Mouse (Mus musculus): ENCODE measurements around the gene Lmntd1. TPM values are rescaled to one million over a fixed set of nuclear protein-coding genes. Genes with fewer than 3 reads are reported as not detected.

Gene Lmntd1
- polyA plus RNA-seq, 1 experiment from 2014 or later, result not detected

DNA sequence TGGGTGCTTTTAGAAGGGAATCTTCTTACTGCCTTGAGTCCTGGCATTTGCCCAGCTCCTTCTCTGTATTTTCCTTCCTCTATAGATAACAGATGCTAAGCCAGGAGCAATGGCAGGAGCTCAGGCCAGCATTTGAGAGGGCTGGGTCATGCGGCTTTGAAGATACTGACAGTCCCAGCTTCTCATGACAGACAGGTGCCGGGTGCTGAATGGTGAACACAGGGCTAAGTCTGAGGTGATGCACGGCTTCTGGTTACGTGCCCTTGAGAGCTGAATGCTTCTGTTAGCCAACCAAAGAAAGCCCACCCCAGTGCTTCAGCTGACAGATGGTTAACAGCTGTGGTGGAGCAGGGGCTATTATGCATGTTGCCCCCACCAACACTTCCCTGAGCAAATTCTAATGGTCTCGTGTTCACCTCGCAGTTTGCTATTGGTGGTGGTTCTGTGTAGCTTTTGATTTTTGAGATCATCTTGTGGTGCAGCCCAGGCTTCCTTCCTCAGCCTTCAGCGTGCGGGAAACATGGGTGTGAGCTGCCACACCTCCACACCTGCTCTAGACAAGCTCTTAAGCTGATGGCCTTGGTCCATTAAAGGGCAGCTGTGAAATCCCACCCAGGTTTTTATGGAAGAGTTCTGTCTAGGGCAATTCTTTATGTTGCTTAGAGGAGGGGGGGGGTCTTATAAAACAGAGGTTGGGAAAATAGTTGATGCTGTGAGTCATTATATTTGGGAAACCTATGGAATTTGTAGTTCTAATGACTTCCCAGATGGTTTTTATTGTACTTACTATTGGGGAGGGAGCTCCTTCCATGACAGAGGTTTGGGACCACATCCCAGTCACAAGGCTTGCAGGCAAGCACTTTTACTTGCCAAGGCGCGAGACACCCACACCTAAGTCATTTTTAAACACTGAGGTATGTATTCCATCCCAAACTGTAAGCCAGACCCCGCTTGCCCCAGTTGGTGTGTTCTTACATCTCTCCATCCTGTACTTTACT lies 181.1 kb downstream of the Lmntd1 start:
- WGBS, result 77% methylated on average over 11 of the region's 11 CpGs
- H3K4me1 ChIP-seq (replicated peaks; ENCODE audit: control insufficient read depth, insufficient read depth, low read length), result 0 out of 2 replicates have a peak, but pooled peaks cover 3% of the 10 kb centered on the region
- no peaks in the 10 kb centered on the region for H3K9me3 ChIP-seq (ENCODE audit: control insufficient read depth, low read length)
- no peak for DNase-seq (ENCODE audit: low spot score)
- no peak overlapping the region for H3K9ac ChIP-seq (ENCODE audit: low read depth, low read length)
- no peak overlapping the region for H3K4me3 ChIP-seq (ENCODE audit: low read depth, low read length)
- no peak overlapping the region for H3K27ac ChIP-seq (ENCODE audit: low read depth, low read length)
- H3K27me3 ChIP-seq (replicated peaks; ENCODE audit: control insufficient read depth, insufficient read depth, low read length), result no peaks in the 10 kb centered on the region
- no peak for ATAC-seq (replicated peaks; ENCODE audit: low FRiP score)
- H3K36me3 ChIP-seq (ENCODE audit: control insufficient read depth, insufficient read depth, low read length), result no peaks in the 10 kb centered on the region
- no peak overlapping the region for H3K4me2 ChIP-seq

DNA sequence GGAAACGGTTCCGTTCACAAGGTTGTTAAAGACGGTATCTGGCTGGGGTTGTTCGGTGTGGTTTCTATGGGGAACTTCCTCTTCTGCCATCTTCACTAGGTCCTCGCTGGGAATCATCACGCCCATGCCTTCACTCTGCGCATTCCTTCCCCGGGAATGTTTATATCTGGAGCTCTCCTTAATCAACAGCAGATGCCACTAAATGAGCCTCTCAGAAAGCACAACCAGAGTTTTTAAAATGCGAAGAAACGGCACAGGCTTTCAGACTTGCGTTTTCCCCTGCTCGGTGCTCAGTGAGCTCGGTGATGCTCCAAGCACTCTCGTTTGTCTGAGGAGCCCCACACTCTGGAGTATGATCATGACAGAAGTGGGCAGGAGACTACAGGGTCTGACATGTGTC lies 182.4 kb downstream of the Lmntd1 start:
- Histone ChIP-seq H3K9me3 (ENCODE audit: control insufficient read depth, low read length) (no peaks in the 10 kb centered on the region), H3K9ac (ENCODE audit: low read depth, low read length) (no peak overlapping the region), H3K36me3 (ENCODE audit: control insufficient read depth, insufficient read depth, low read length) (no peaks in the 10 kb centered on the region), H3K4me1 (replicated peaks; ENCODE audit: control insufficient read depth, insufficient read depth, low read length) (0 out of 2 replicates have a peak, but pooled peaks cover 3% of the 10 kb centered on the region), H3K4me2 (no peak overlapping the region), H3K27ac (ENCODE audit: low read depth, low read length) (peak overlapping the region; percentile 19; the same call in 1 of the 2 replicates), H3K4me3 (ENCODE audit: low read depth, low read length) (no peak overlapping the region), H3K27me3 (replicated peaks; ENCODE audit: control insufficient read depth, insufficient read depth, low read length) (no peaks in the 10 kb centered on the region)
- WGBS, result 49% methylated on average over 14 of the region's 14 CpGs
- ATAC-seq (replicated peaks; ENCODE audit: low FRiP score), result no peak
- no peak for DNase-seq (ENCODE audit: low spot score)

DNA sequence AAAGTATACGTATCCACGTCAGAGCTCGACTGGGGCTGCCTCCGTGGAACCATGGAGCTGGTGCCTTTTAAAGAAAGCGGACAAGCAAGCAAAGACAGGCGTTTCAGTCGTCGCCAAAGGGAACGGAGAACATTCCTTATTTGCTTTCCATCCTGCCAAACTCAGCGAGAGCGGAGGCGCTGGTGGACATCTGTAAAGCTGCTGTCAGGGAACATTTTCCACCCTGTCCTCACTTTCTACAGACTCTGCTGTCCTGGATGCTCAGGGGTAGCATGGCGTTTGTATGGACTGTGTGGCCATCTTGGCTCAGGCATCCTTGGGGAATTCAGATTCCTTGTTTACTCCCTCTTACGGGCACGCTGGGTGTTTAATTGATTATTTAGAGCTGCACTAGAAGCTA lies 186.7 kb downstream of the Lmntd1 start:
- Histone ChIP-seq H3K36me3 (ENCODE audit: control insufficient read depth, insufficient read depth, low read length) (no peaks in the 10 kb centered on the region), H3K4me3 (ENCODE audit: low read depth, low read length) (no peak overlapping the region), H3K9me3 (ENCODE audit: control insufficient read depth, low read length) (no peaks in the 10 kb centered on the region), H3K27ac (ENCODE audit: low read depth, low read length) (no peak overlapping the region), H3K27me3 (replicated peaks; ENCODE audit: control insufficient read depth, insufficient read depth, low read length) (no peaks in the 10 kb centered on the region), H3K4me2 (no peak overlapping the region), H3K4me1 (replicated peaks; ENCODE audit: control insufficient read depth, insufficient read depth, low read length) (no peaks in the 10 kb centered on the region), H3K9ac (ENCODE audit: low read depth, low read length) (no peak overlapping the region)
- 78% methylated on average over 15 of the region's 15 CpGs for WGBS
- ATAC-seq (replicated peaks; ENCODE audit: low FRiP score), result no peak
- DNase-seq (ENCODE audit: low spot score), result no peak

DNA sequence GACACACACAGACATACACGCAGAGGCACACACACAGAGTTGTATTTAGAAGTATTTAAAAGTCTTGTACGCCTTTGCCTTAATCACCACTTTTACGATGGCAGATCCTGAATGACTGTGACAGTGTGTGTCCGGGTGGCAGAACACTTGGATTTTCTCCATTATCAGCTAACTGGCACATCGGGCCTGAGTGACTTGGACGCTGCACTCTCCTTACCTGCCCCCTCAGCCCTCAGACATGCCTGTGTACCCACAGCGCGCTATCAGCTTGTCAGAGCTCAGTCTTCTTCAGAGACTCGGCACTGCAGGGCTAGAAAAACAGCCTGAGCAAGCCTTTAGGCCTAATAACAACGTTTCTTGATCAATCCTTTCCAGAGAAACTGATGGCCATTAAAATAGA lies 187.6 kb downstream of the Lmntd1 start:
- no peaks in the 10 kb centered on the region for H3K36me3 ChIP-seq (ENCODE audit: control insufficient read depth, insufficient read depth, low read length)
- no peaks in the 10 kb centered on the region for H3K4me1 ChIP-seq (replicated peaks; ENCODE audit: control insufficient read depth, insufficient read depth, low read length)
- H3K4me2 ChIP-seq, result no peak overlapping the region
- no peak overlapping the region for H3K9ac ChIP-seq (ENCODE audit: low read depth, low read length)
- no peak overlapping the region for H3K27ac ChIP-seq (ENCODE audit: low read depth, low read length)
- no peak for ATAC-seq (replicated peaks; ENCODE audit: low FRiP score)
- DNase-seq (ENCODE audit: low spot score), result no peak
- no peaks in the 10 kb centered on the region for H3K9me3 ChIP-seq (ENCODE audit: control insufficient read depth, low read length)
- H3K27me3 ChIP-seq (replicated peaks; ENCODE audit: control insufficient read depth, insufficient read depth, low read length), result no peaks in the 10 kb centered on the region
- WGBS, result 67% methylated on average over 10 of the region's 10 CpGs
- no peak overlapping the region for H3K4me3 ChIP-seq (ENCODE audit: low read depth, low read length)

DNA sequence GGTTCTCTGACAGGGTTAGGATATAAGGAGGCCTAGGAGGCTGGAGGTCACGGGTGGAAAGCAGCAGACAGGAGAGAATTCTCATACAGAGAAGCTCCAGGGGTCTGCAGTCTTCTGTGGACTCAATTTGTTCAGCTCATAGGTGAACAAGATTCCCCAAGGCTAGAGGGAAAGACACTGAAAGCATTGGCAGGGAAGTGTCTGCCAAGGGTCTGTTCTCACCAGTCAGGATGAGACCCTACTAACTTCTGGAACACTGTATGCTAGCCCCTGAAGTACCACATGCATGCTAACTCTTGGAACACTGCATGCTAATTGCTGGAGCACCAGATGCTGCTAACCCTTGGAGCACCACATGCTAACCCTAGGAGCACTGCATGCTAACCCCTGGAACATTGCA lies 190.0 kb downstream of the Lmntd1 start:
- H3K4me3 ChIP-seq (ENCODE audit: low read depth, low read length), result no peak overlapping the region
- ATAC-seq (replicated peaks; ENCODE audit: low FRiP score) (no peak), DNase-seq (ENCODE audit: low spot score) (no peak)
- no peak overlapping the region for H3K27ac ChIP-seq (ENCODE audit: low read depth, low read length)
- no peaks in the 10 kb centered on the region for H3K9me3 ChIP-seq (ENCODE audit: control insufficient read depth, low read length)
- H3K27me3 ChIP-seq (replicated peaks; ENCODE audit: control insufficient read depth, insufficient read depth, low read length), result no peaks in the 10 kb centered on the region
- H3K4me2 ChIP-seq, result no peak overlapping the region
- no peaks in the 10 kb centered on the region for H3K36me3 ChIP-seq (ENCODE audit: control insufficient read depth, insufficient read depth, low read length)
- 63% methylated on average over 1 of the region's 1 CpGs for WGBS
- no peak overlapping the region for H3K9ac ChIP-seq (ENCODE audit: low read depth, low read length)
- H3K4me1 ChIP-seq (replicated peaks; ENCODE audit: control insufficient read depth, insufficient read depth, low read length), result no peaks in the 10 kb centered on the region

DNA sequence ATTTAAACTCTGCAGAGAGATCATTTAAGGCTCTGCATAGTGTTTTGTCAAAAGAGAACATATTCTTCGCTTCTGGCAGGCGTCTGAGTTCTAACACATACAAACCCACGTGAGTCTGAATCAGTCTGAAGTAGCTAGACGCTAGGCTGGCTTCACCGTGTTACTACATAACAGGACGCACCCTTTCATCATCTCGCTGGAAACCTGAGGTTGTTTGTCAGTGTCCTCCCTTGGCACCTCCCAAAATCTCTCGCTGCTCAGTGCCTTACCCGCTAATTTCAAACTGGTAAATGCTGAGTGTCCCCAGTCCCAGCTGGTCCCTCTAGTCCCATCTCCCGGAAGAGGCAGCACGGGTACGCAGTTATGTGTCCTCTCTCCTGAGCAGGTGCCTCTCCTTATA lies 190.6 kb downstream of the Lmntd1 start:
- no peak overlapping the region for H3K4me3 ChIP-seq (ENCODE audit: low read depth, low read length)
- DNase-seq (ENCODE audit: low spot score) (no peak), ATAC-seq (replicated peaks; ENCODE audit: low FRiP score) (no peak)
- 84% methylated on average over 12 of the region's 12 CpGs for WGBS
- H3K27ac ChIP-seq (ENCODE audit: low read depth, low read length), result no peak overlapping the region
- H3K4me1 ChIP-seq (replicated peaks; ENCODE audit: control insufficient read depth, insufficient read depth, low read length), result no peaks in the 10 kb centered on the region
- H3K4me2 ChIP-seq, result no peak overlapping the region
- H3K36me3 ChIP-seq (ENCODE audit: control insufficient read depth, insufficient read depth, low read length), result no peaks in the 10 kb centered on the region
- H3K9me3 ChIP-seq (ENCODE audit: control insufficient read depth, low read length), result no peaks in the 10 kb centered on the region
- H3K9ac ChIP-seq (ENCODE audit: low read depth, low read length), result no peak overlapping the region
- no peaks in the 10 kb centered on the region for H3K27me3 ChIP-seq (replicated peaks; ENCODE audit: control insufficient read depth, insufficient read depth, low read length)

DNA sequence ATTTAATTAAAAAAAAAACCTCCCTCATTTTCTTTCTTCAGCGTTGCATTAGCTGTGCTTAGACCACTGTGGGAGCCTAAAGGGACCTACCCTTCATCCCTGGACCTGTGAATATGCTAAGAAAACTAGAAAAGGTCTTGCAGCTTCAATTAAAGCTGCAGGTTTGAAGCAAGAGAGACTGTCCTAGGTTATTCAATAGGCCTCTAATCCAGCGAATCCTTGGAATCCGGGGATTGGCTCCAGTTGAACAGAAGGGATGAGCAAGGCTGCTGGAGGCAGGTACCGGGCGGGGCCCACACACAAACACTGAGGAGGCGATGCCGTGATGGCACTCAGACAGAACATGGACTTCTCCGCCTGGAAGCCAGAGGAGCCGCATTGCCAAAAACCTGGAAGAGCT lies 192.5 kb downstream of the Lmntd1 start:
- no peak for DNase-seq (ENCODE audit: low spot score)

DNA sequence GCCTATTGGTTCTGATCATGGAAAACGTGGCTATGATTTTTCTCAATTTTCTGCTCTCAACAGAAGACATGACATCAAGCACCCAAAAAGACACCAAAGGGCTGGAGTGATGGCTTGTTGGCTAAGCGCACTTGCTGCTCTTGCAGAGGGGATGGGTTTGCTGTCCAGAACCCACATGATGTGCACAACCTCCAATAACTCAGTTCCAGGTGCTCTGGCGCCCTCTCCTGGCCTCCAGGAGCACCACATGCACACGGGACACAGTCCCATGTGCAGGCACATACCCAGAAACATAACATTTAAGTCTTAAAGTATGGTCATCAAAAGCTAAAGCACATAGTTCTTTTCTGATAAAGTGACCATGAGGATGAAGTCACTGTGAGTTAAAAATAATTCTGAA lies 193.7 kb downstream of the Lmntd1 start:
- no peak overlapping the region for H3K9ac ChIP-seq (ENCODE audit: low read depth, low read length)
- no peaks in the 10 kb centered on the region for H3K4me1 ChIP-seq (replicated peaks; ENCODE audit: control insufficient read depth, insufficient read depth, low read length)
- ATAC-seq (replicated peaks; ENCODE audit: low FRiP score), result no peak
- H3K4me2 ChIP-seq, result no peak overlapping the region
- no peak overlapping the region for H3K27ac ChIP-seq (ENCODE audit: low read depth, low read length)
- H3K36me3 ChIP-seq (ENCODE audit: control insufficient read depth, insufficient read depth, low read length), result no peaks in the 10 kb centered on the region
- 59% methylated on average over 4 of the region's 4 CpGs for WGBS
- H3K9me3 ChIP-seq (ENCODE audit: control insufficient read depth, low read length), result no peaks in the 10 kb centered on the region
- no peak for DNase-seq (ENCODE audit: low spot score)
- no peaks in the 10 kb centered on the region for H3K27me3 ChIP-seq (replicated peaks; ENCODE audit: control insufficient read depth, insufficient read depth, low read length)
- H3K4me3 ChIP-seq (ENCODE audit: low read depth, low read length), result no peak overlapping the region

More for the DNA sequence above, 192.5 kb downstream of the Lmntd1 start:
- H3K4me3 ChIP-seq (ENCODE audit: low read depth, low read length), result no peak overlapping the region
- ATAC-seq (replicated peaks; ENCODE audit: low FRiP score), result no peak
- 86% methylated on average over 9 of the region's 9 CpGs for WGBS
- H3K27ac ChIP-seq (ENCODE audit: low read depth, low read length), result no peak overlapping the region
- H3K4me1 ChIP-seq (replicated peaks; ENCODE audit: control insufficient read depth, insufficient read depth, low read length), result no peaks in the 10 kb centered on the region
- no peaks in the 10 kb centered on the region for H3K9me3 ChIP-seq (ENCODE audit: control insufficient read depth, low read length)
- H3K9ac ChIP-seq (ENCODE audit: low read depth, low read length), result no peak overlapping the region
- no peaks in the 10 kb centered on the region for H3K36me3 ChIP-seq (ENCODE audit: control insufficient read depth, insufficient read depth, low read length)
- H3K27me3 ChIP-seq (replicated peaks; ENCODE audit: control insufficient read depth, insufficient read depth, low read length), result no peaks in the 10 kb centered on the region
- no peak overlapping the region for H3K4me2 ChIP-seq

DNA sequence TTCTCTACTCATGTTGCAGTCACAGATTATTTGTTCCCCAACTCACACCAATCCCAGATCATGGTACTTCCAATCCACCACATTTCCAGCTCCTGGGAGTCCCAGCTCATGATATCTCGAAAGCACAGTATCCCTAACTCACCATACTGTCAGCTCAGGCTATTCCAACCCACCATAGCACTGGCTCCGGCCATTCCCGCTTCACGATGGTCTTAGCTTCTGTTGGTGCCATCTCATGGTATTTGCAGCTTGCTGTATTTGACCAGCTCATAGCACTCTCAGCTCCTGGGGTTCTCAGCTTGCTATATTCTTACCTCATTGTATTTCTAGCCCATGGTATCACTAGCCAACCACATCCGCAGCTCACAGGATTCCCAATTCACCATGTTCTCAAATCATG lies 195.3 kb downstream of the Lmntd1 start:
- no peaks in the 10 kb centered on the region for H3K4me1 ChIP-seq (replicated peaks; ENCODE audit: control insufficient read depth, insufficient read depth, low read length)
- no peak overlapping the region for H3K27ac ChIP-seq (ENCODE audit: low read depth, low read length)
- WGBS, result 86% methylated on average over 5 of the region's 5 CpGs
- no peaks in the 10 kb centered on the region for H3K36me3 ChIP-seq (ENCODE audit: control insufficient read depth, insufficient read depth, low read length)
- no peaks in the 10 kb centered on the region for H3K27me3 ChIP-seq (replicated peaks; ENCODE audit: control insufficient read depth, insufficient read depth, low read length)
- ATAC-seq (replicated peaks; ENCODE audit: low FRiP score) (no peak), DNase-seq (ENCODE audit: low spot score) (no peak)
- H3K9ac ChIP-seq (ENCODE audit: low read depth, low read length), result no peak overlapping the region
- no peak overlapping the region for H3K4me2 ChIP-seq
- H3K4me3 ChIP-seq (ENCODE audit: low read depth, low read length), result no peak overlapping the region
- no peaks in the 10 kb centered on the region for H3K9me3 ChIP-seq (ENCODE audit: control insufficient read depth, low read length)

Measured in liver, embryonic 11.5 days (tissue).